Mouse (Mus musculus) CD4-positive naive resting alpha-beta T cell, adult 76 days (primary cell): ENCODE results near the gene Col12a1. TPM values are rescaled to one million over a fixed set of nuclear protein-coding genes. Genes with fewer than 3 reads are reported as not detected.

Source experiments
- total RNA-seq: library from RNA; stranded (reverse); gene quantifications from one replicate; pipeline ENCODE4 v1.2.4, GENCODE M21; 2023

Col12a1 gene
- total RNA-seq: 0.06 TPM

DNA sequence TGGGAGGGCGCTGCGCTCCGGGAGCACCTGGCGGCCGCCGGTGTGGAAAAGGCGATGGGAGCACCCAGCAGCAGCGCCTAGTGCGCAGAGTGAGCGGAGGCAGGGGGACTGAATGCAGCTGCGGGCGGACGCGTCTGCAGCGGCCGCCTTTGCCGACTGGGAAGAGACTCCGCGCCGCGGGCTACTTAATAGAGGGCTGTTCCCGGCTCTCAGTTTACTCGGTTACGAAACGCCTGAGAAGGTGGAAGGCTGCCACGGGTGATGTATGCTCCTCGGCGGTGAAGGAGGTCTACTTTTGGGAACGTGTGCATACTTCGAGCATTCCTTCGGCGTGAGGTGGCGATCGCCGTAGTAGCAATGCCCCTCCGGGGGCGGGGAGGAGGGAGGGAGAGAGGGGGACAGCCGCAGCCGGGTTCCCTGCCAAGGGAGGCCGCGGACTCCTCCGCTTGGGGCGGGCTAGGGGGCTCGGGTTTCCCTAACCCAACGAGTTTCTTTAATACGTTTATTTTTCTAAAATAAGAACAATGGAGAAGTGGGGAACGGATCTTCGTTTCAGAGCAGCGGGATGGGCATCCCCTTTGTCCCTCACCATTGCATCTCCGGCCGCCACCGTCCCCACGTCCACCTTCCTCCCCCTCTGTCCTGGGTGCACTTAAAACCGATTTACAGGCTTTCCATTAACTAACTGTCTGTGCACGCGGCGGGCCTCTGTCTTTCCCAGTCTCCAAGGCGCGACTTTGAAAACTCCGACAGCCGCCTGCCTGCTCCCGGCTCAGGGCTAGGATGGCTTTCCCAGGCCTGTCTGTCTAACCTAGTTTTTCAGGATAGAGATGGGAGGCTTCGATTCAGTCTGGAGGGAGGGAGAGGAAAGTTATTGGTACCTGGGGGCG is at the start of gene Col12a1:
Col12a1 (minus strand) TSS at position 351 of the 890 bp plus-strand sequence.

DNA sequence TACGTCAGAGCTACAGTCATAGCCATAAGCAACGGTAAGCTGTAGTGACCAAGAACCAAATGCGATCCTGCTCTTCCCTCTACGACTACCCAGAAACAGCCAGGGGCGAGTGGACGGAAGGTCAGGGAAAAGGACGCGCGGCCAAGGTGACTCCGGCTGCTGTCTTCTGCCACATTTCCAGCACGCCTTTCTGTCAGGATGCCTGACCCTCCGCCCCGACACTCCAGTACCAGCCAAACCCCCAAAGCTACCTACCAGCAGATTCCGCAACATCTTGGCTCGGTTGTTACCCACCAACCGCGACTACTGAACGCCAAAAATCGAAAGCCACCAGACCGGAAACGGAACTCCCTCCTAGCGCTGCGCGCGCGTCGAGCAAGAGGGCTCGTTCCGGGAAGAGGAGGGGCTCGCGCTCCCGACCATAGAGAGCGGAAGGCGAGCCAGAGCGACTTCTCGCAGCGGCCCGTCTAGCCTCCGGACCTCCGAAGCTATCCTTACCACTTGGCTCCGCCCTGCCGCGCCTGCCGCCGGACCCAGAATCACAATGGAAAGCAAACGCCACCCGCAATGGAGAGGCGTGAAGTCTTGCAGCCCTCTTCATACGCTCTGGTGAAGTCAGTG is 40.9 kb upstream of the Col12a1 start, which contains the start of gene Cox7a2:
Cox7a2 (minus strand) TSS at position 494 of the 621 bp plus-strand sequence.

Other genes starting within 250 kb of the Col12a1 start
- gene Cox7a2, start 41.0 kb upstream of the Col12a1 start, total RNA-seq: 103 TPM
- 104 TPM for gene Tmem30a, start 74.7 kb upstream of the Col12a1 start, total RNA-seq